Mouse (Mus musculus) heart, embryonic 13.5 days (tissue): ENCODE data around the gene Knop1. TPM values are rescaled to one million over a fixed set of nuclear protein-coding genes. Genes with fewer than 3 reads are reported as not detected.

Experiments used
- ATAC-seq: fragments of 200-750 bp; cut with Nextera tagmentation; 2 replicates; pipeline ENCODE4 v1.8.0; 2017; ENCODE audit warnings: moderate TSS enrichment; ENCODE audit not compliant: insufficient number of reproducible peaks, low FRiP score, low TSS enrichment; ENCODE audit errors: extremely low read depth
- H3K27ac ChIP-seq: fragments of 300-500 bp; sonication (generic); replicated peaks from 2 replicates; pipeline ENCODE4 v1.5.1; 2015; ENCODE audit warnings: moderate library complexity, mild to moderate bottlenecking, inconsistent platforms
- H3K27me3 ChIP-seq: fragments of 300-500 bp; sonication (generic); replicated peaks from 2 replicates; pipeline ENCODE4 v1.6.1; 2015; ENCODE audit warnings: mild to moderate bottlenecking, inconsistent platforms
- H3K36me3 ChIP-seq: fragments of 300-500 bp; sonication (generic); 2 replicates; pipeline ENCODE4 v1.6.1; 2015; ENCODE audit warnings: mild to moderate bottlenecking, inconsistent platforms
- H3K4me1 ChIP-seq: fragments of 300-500 bp; sonication (generic); 2 replicates; pipeline ENCODE4 v1.6.1; 2015; ENCODE audit warnings: inconsistent platforms
- H3K4me2 ChIP-seq: fragments of 300-500 bp; sonication (generic); 2 replicates; pipeline ENCODE4 v1.6.1; 2015; ENCODE audit warnings: inconsistent platforms, mild to moderate bottlenecking, moderate library complexity
- H3K4me3 ChIP-seq: fragments of 300-500 bp; sonication (generic); 2 replicates; pipeline ENCODE4 v1.5.1; 2015; ENCODE audit warnings: moderate library complexity, mild to moderate bottlenecking, inconsistent platforms
- H3K9ac ChIP-seq: fragments of 300-500 bp; sonication (generic); 2 replicates; pipeline ENCODE4 v1.6.1; 2015; ENCODE audit warnings: inconsistent platforms, mild to moderate bottlenecking, moderate library complexity
- H3K9me3 ChIP-seq: fragments of 300-500 bp; sonication (generic); 2 replicates; pipeline ENCODE4 v1.6.1; 2016; ENCODE audit warnings: inconsistent platforms
- WGBS: fragments of 180-500 bp; shearing (Covaris S2); methylation state at CpG from one replicate; pipeline ENCODE4 v1.1.7; 2015; ENCODE audit warnings: mixed read lengths; 5-methylcytosine and 5-hydroxymethylcytosine counted together
- polyA plus RNA-seq: library from polyadenylated mRNA; unstranded; fragments of >200 nt; fragmentation: Nextera tagmentation; extraction: Ambion mirVana; gene quantifications from 2 replicates; pipeline ENCODE4 v1.2.1, GENCODE M21; 2015

Knop1 gene
- polyA plus RNA-seq = 55.0 and 68.3 TPM in 2 replicates

- peaks cover 41% of the 10 kb centered on the region for H3K4me1 ChIP-seq
- H3K4me3 ChIP-seq = peak within 1 kb of the TSS; percentile 92
- no peaks in the 10 kb centered on the region for H3K27me3 ChIP-seq
- ATAC-seq = peak; percentile 51; the same call in 1 of the 2 replicates
- H3K9ac ChIP-seq = peak within 1 kb of the TSS; percentile 90
- peak within 1 kb of the TSS; percentile 59 for H3K27ac ChIP-seq
- under 1% methylated on average over 46 of the region's 46 CpGs for WGBS
- peaks cover 28% of the 10 kb centered on the region for H3K36me3 ChIP-seq
- H3K4me2 ChIP-seq = peak within 1 kb of the TSS; percentile 93
- H3K9me3 ChIP-seq = no peaks in the 10 kb centered on the region
These were observed at the start of gene Knop1 for GRCm38 (mm10) chr7:118855877-118856304. Gene Knop1 (minus strand): TSS chr7:118856254.

GRCm38 (mm10) chr7:118904530-118904929 lies 48.5 kb upstream of the Knop1 start:
- no peak overlapping the region for H3K4me3 ChIP-seq
- peaks cover 23% of the 10 kb centered on the region for H3K4me1 ChIP-seq
- ATAC-seq = no peak
- no peak overlapping the region for H3K9ac ChIP-seq
- no peak overlapping the region for H3K4me2 ChIP-seq
- H3K36me3 ChIP-seq = no peaks in the 10 kb centered on the region
- 0 out of 2 replicates have a peak, but pooled peaks cover 11% of the 10 kb centered on the region for H3K27me3 ChIP-seq
- H3K9me3 ChIP-seq = no peaks in the 10 kb centered on the region
- 62% methylated on average over 4 of the region's 4 CpGs for WGBS
- H3K27ac ChIP-seq = no peak overlapping the region

GRCm38 (mm10) chr7:118903879-118904278 lies 47.8 kb upstream of the Knop1 start:
- Histone ChIP-seq H3K4me2 (no peak overlapping the region), H3K4me1 (peaks cover 23% of the 10 kb centered on the region), H3K4me3 (no peak overlapping the region), H3K9me3 (no peaks in the 10 kb centered on the region), H3K27ac (no peak overlapping the region), H3K36me3 (no peaks in the 10 kb centered on the region), H3K27me3 (0 out of 2 replicates have a peak, but pooled peaks cover 11% of the 10 kb centered on the region), H3K9ac (no peak overlapping the region)
- WGBS = 81% methylated on average over 9 of the region's 9 CpGs
- ATAC-seq = no peak

GRCm38 (mm10) chr7:118902944-118903343 lies 46.9 kb upstream of the Knop1 start:
- ATAC-seq = no peak
- Histone ChIP-seq H3K36me3 (no peaks in the 10 kb centered on the region), H3K9ac (peak overlapping the region; percentile 17; the same call in 1 of the 2 replicates), H3K4me1 (peaks cover 23% of the 10 kb centered on the region), H3K4me3 (peak overlapping the region; percentile 6; the same call in 1 of the 2 replicates), H3K9me3 (no peaks in the 10 kb centered on the region), H3K4me2 (peak overlapping the region; percentile 57), H3K27me3 (0 out of 2 replicates have a peak, but pooled peaks cover 11% of the 10 kb centered on the region), H3K27ac (peak overlapping the region; percentile 31)
- WGBS = 29% methylated on average over 13 of the region's 13 CpGs

- Histone ChIP-seq H3K9ac (no peak overlapping the region), H3K36me3 (no peaks in the 10 kb centered on the region), H3K27me3 (0 out of 2 replicates have a peak, but pooled peaks cover 11% of the 10 kb centered on the region), H3K4me2 (no peak overlapping the region), H3K9me3 (no peaks in the 10 kb centered on the region), H3K27ac (no peak overlapping the region), H3K4me1 (peaks cover 34% of the 10 kb centered on the region), H3K4me3 (no peak overlapping the region)
- WGBS = 58% methylated on average over 2 of the region's 2 CpGs
- ATAC-seq = no peak
These were observed 44.0 kb upstream of the Knop1 start for GRCm38 (mm10) chr7:118900090-118900489.

GRCm38 (mm10) chr7:118898063-118898462 lies 42.0 kb upstream of the Knop1 start:
- H3K9ac ChIP-seq = no peak overlapping the region
- no peaks in the 10 kb centered on the region for H3K36me3 ChIP-seq
- H3K27ac ChIP-seq = no peak overlapping the region
- no peak for ATAC-seq
- H3K4me1 ChIP-seq = peaks cover 26% of the 10 kb centered on the region
- no peak overlapping the region for H3K4me3 ChIP-seq
- no peaks in the 10 kb centered on the region for H3K9me3 ChIP-seq
- 0 out of 2 replicates have a peak, but pooled peaks cover 4% of the 10 kb centered on the region for H3K27me3 ChIP-seq
- no peak overlapping the region for H3K4me2 ChIP-seq

- ATAC-seq = no peak
- Histone ChIP-seq H3K4me2 (no peak overlapping the region; the same call in 1 of the 2 replicates), H3K36me3 (no peaks in the 10 kb centered on the region), H3K9me3 (no peaks in the 10 kb centered on the region), H3K27me3 (0 out of 2 replicates have a peak, but pooled peaks cover 4% of the 10 kb centered on the region), H3K4me3 (no peak overlapping the region), H3K9ac (no peak overlapping the region), H3K4me1 (peaks cover 17% of the 10 kb centered on the region; the same call in 1 of the 2 replicates), H3K27ac (0 out of 2 replicates have a peak overlapping the region, but pooled peaks have one; percentile 12)
- WGBS = 49% methylated on average over 10 of the region's 10 CpGs
These were observed 39.7 kb upstream of the Knop1 start for GRCm38 (mm10) chr7:118895469-118896450.

GRCm38 (mm10) chr7:118889046-118889680 lies 33.1 kb upstream of the Knop1 start:
- no peak for ATAC-seq
- Histone ChIP-seq H3K9me3 (no peaks in the 10 kb centered on the region), H3K4me1 (peaks cover 3% of the 10 kb centered on the region; the same call in 1 of the 2 replicates), H3K9ac (no peak overlapping the region), H3K36me3 (no peaks in the 10 kb centered on the region), H3K4me2 (no peak overlapping the region), H3K27me3 (no peaks in the 10 kb centered on the region), H3K4me3 (no peak overlapping the region), H3K27ac (no peak overlapping the region)
- 22% methylated on average over 3 of the region's 3 CpGs for WGBS

- Histone ChIP-seq H3K27ac (no peak overlapping the region), H3K36me3 (no peaks in the 10 kb centered on the region), H3K4me2 (no peak overlapping the region), H3K4me1 (peaks cover 18% of the 10 kb centered on the region), H3K9me3 (no peaks in the 10 kb centered on the region), H3K27me3 (no peaks in the 10 kb centered on the region), H3K9ac (no peak overlapping the region), H3K4me3 (no peak overlapping the region)
- ATAC-seq = no peak
- 53% methylated on average over 6 of the region's 6 CpGs for WGBS
These were observed 31.4 kb upstream of the Knop1 start for GRCm38 (mm10) chr7:118887303-118888055.

GRCm38 (mm10) chr7:118884969-118885368 lies 28.9 kb upstream of the Knop1 start:
- Histone ChIP-seq H3K4me3 (no peak overlapping the region), H3K27ac (no peak overlapping the region), H3K27me3 (no peaks in the 10 kb centered on the region), H3K4me2 (no peak overlapping the region), H3K36me3 (no peaks in the 10 kb centered on the region), H3K4me1 (peaks cover 19% of the 10 kb centered on the region), H3K9me3 (no peaks in the 10 kb centered on the region), H3K9ac (no peak overlapping the region)
- WGBS = 64% methylated on average over 4 of the region's 4 CpGs
- no peak for ATAC-seq
